ENCODE assay signal across 11 mouse cellular contexts in genomic region chr13:72120911-72121553, GRCm38 (mm10).
A peak's percentile ranks its signal among the peaks of the same experiment; 100 is the strongest.
DNase-seq lines count a peak whose midpoint lies in the region; ATAC-seq and TF ChIP-seq lines count a peak whose summit lies in the region.
"Had no signal": no experiment of that assay in that cellular context is flagged by ENCODE, and none has a peak within 500 bp of the region (broad histone marks: within the 10 kb centered on the region; RNA-seq: fewer than 3 reads in every experiment).

No protein-coding gene starts in this region.

- H3K4me3 ChIP-seq in stomach, embryonic 14.5 days (ENCODE audit: low read depth, low read length), result no peak overlapping the region
- no peak overlapping the region for H3K4me3 ChIP-seq in stomach, postnatal 0 days (ENCODE audit: low read depth, low read length)
- no peak overlapping the region for H3K4me3 ChIP-seq in stomach, embryonic 15.5 days (replicated peaks)
- H3K4me3 ChIP-seq: lung, embryonic 15.5 days had no signal

- H3K4me1 ChIP-seq in stomach, embryonic 14.5 days (ENCODE audit: control insufficient read depth, insufficient read depth, low read length), result 0 out of 2 replicates have a peak, but pooled peaks cover 3% of the 10 kb centered on the region
- H3K4me1 ChIP-seq in stomach, postnatal 0 days (replicated peaks; ENCODE audit: control insufficient read depth, insufficient read depth), result no peaks in the 10 kb centered on the region
- no peaks in the 10 kb centered on the region for H3K4me1 ChIP-seq in stomach, embryonic 15.5 days
- H3K4me1 ChIP-seq: lung, embryonic 15.5 days had no signal

- whole genome bisulfite sequencing in stomach, embryonic 14.5 days, result 15% methylated on average over 6 of the region's 6 CpGs
- 15% methylated on average over 6 of the region's 6 CpGs for WGBS in stomach, postnatal 0 days
- WGBS in stomach, embryonic 15.5 days, result 14% methylated on average over 6 of the region's 6 CpGs

- H3K36me3 ChIP-seq in stomach, embryonic 14.5 days (ENCODE audit: control insufficient read depth, insufficient read depth, low read length), result no peaks in the 10 kb centered on the region
- H3K36me3 ChIP-seq in stomach, postnatal 0 days (ENCODE audit: control insufficient read depth, insufficient read depth, low read length), result no peaks in the 10 kb centered on the region
- no peaks in the 10 kb centered on the region for H3K36me3 ChIP-seq in stomach, embryonic 15.5 days
- H3K36me3 ChIP-seq: lung, embryonic 15.5 days had no signal

- ATAC-seq in stomach, embryonic 14.5 days (ENCODE audit: insufficient number of reproducible peaks, insufficient read depth, low FRiP score, low read depth), result 0 out of 2 replicates have a peak, but pooled peaks have one; percentile 34
- no peak for ATAC-seq in stomach, postnatal 0 days (ENCODE audit: low FRiP score, low TSS enrichment)
- no peak for ATAC-seq in stomach, embryonic 15.5 days (ENCODE audit: insufficient read depth, low FRiP score, low read depth)
- no peak for ATAC-seq in megakaryocyte, adult 5-6 weeks (ENCODE audit: poor library complexity, severe bottlenecking)
- ATAC-seq: inflammation-experienced regulatory T-cells, adult 6 months had no signal

- TF ChIP-seq CTCF in stomach, postnatal 0 days (IDR thresholded peaks at IDR 0.05; ENCODE audit: low read depth), result no peak

- no peak for TF ChIP-seq EP300 in stomach, postnatal 0 days (optimal IDR thresholded peaks at IDR 0.05)

- no peak overlapping the region for H3K27ac ChIP-seq in stomach, embryonic 14.5 days (ENCODE audit: low read length)
- H3K27ac ChIP-seq in stomach, postnatal 0 days (replicated peaks), result no peak overlapping the region
- no peak overlapping the region for H3K27ac ChIP-seq in stomach, embryonic 15.5 days
- H3K27ac ChIP-seq: lung, embryonic 15.5 days had no signal

- no peaks in the 10 kb centered on the region for H3K9me3 ChIP-seq in stomach, embryonic 14.5 days (ENCODE audit: control insufficient read depth, low read depth, low read length)
- no peaks in the 10 kb centered on the region for H3K9me3 ChIP-seq in stomach, postnatal 0 days (ENCODE audit: control insufficient read depth, low read length)
- H3K9me3 ChIP-seq in stomach, embryonic 15.5 days, result no peaks in the 10 kb centered on the region
- H3K9me3 ChIP-seq: lung, embryonic 15.5 days had no signal

- H3K27me3 ChIP-seq in stomach, embryonic 14.5 days (ENCODE audit: control insufficient read depth, insufficient read depth, low read length), result no peaks in the 10 kb centered on the region
- H3K27me3 ChIP-seq in stomach, postnatal 0 days (ENCODE audit: control insufficient read depth, insufficient read depth, low read length), result no peaks in the 10 kb centered on the region
- H3K27me3 ChIP-seq in stomach, embryonic 15.5 days (replicated peaks), result 0 out of 2 replicates have a peak, but pooled peaks cover 3% of the 10 kb centered on the region
- H3K27me3 ChIP-seq: lung, embryonic 15.5 days had no signal

- no peak overlapping the region for H3K9ac ChIP-seq in stomach, embryonic 14.5 days (replicated peaks; ENCODE audit: low read depth, low read length)
- H3K9ac ChIP-seq in stomach, postnatal 0 days (ENCODE audit: low read length), result no peak overlapping the region
- H3K9ac ChIP-seq in stomach, embryonic 15.5 days, result no peak overlapping the region
- H3K9ac ChIP-seq: lung, embryonic 15.5 days had no signal

- DNase-seq in cerebellum, postnatal 10 days, result peak; percentile 34 to 40
- no peak for DNase-seq in cerebellum, postnatal 4 days (ENCODE audit: low spot score in 2 of 2)
- no peak for DNase-seq in stomach, postnatal 0 days (ENCODE audit: low spot score)
- DNase-seq in induced T-regulatory cell, adult 2 months (ENCODE audit: low read depth), result peak; percentile 3
- DNase-seq in ovary, postnatal 36 days (ENCODE audit: low spot score), result no peak
- DNase-seq: cerebellum, postnatal 25 days had no signal

- H3K4me2 ChIP-seq in stomach, embryonic 14.5 days (replicated peaks; ENCODE audit: low read depth, low read length), result no peak overlapping the region
- no peak overlapping the region; the same call in 1 of the 2 replicates for H3K4me2 ChIP-seq in stomach, postnatal 0 days (replicated peaks; ENCODE audit: low read depth)
- 0 out of 2 replicates have a peak overlapping the region, but pooled peaks have one; percentile 4 for H3K4me2 ChIP-seq in stomach, embryonic 15.5 days
- H3K4me2 ChIP-seq: lung, embryonic 15.5 days had no signal

Comparison
In these comparisons a context has a peak if more than half of its experiments do, and no peak if none do; other contexts are left out.
1. DNase-seq: peak in cerebellum, postnatal 10 days (2 of 2) and induced T-regulatory cell, adult 2 months (single experiment); none in cerebellum, postnatal 4 days (0 of 2), stomach, postnatal 0 days (single experiment) and ovary, postnatal 36 days (single experiment).